Mouse (Mus musculus): ENCODE data around the gene Syne1. TPM values are rescaled to one million over a fixed set of nuclear protein-coding genes. Genes with fewer than 3 reads are reported as not detected.

Syne1 gene
- polyA plus RNA-seq, 1 experiment: 19.0 TPM

GRCm38 (mm10) chr10:5568991-5569390, 17.7 kb upstream of the Syne1 start:
- no peaks in the 10 kb centered on the region for H3K79me2 ChIP-seq (ENCODE audit: control insufficient read depth, insufficient read depth)
- H3K4me3 ChIP-seq: no peak overlapping the region
- TF ChIP-seq SRF (IDR thresholded peaks at IDR 0.05; ENCODE audit: control insufficient read depth, insufficient read length, low read depth) (no peak), MAX (IDR thresholded peaks at IDR 0.05; ENCODE audit: low read depth) (no peak), CEBPB (IDR thresholded peaks at IDR 0.05; ENCODE audit: insufficient read depth, poor library complexity, severe bottlenecking) (no peak), E2F4 (IDR thresholded peaks at IDR 0.05; ENCODE audit: insufficient read depth) (no peak), TCF3 (IDR thresholded peaks at IDR 0.05; ENCODE audit: insufficient read length, low read depth) (no peak), USF1 (IDR thresholded peaks at IDR 0.05; ENCODE audit: low read depth) (no peak), REST (IDR thresholded peaks at IDR 0.05; ENCODE audit: insufficient read depth, insufficient read length) (no peak), POLR2A (IDR thresholded peaks at IDR 0.05; ENCODE audit: insufficient read length, low read depth) (no peak), MYOG (IDR thresholded peaks at IDR 0.05; ENCODE audit: control insufficient read depth in 1 of 3, insufficient read depth in 1 of 3, insufficient read length in 2 of 3, low read depth in 2 of 3) (no peak), MYOD1 (IDR thresholded peaks at IDR 0.05; ENCODE audit: control insufficient read depth in 1 of 3, insufficient read length in 2 of 3, low read depth in 2 of 3) (no peak), TCF12 (IDR thresholded peaks at IDR 0.05; ENCODE audit: insufficient read depth, poor library complexity, severe bottlenecking) (no peak), POLR2AphosphoS2 (IDR thresholded peaks at IDR 0.05; ENCODE audit: insufficient read length, low read depth) (no peak)

GRCm38 (mm10) chr10:5561706-5562105, 10.4 kb upstream of the Syne1 start:
- no peak overlapping the region for H3K4me3 ChIP-seq
- no peaks in the 10 kb centered on the region for H3K27me3 ChIP-seq (ENCODE audit: control insufficient read depth, insufficient read depth, insufficient read length)
- TF ChIP-seq POLR2AphosphoS2 (IDR thresholded peaks at IDR 0.05; ENCODE audit: insufficient read length, low read depth) (no peak), TCF12 (IDR thresholded peaks at IDR 0.05; ENCODE audit: insufficient read depth, poor library complexity, severe bottlenecking) (no peak), TCF3 (IDR thresholded peaks at IDR 0.05; ENCODE audit: insufficient read length, low read depth) (no peak), MAX (IDR thresholded peaks at IDR 0.05; ENCODE audit: low read depth) (no peak), CEBPB (IDR thresholded peaks at IDR 0.05; ENCODE audit: insufficient read depth, poor library complexity, severe bottlenecking) (no peak), USF1 (IDR thresholded peaks at IDR 0.05; ENCODE audit: low read depth) (no peak), POLR2A (IDR thresholded peaks at IDR 0.05; ENCODE audit: insufficient read length, low read depth) (no peak), SRF (IDR thresholded peaks at IDR 0.05; ENCODE audit: control insufficient read depth, insufficient read length, low read depth) (no peak), MYOG (IDR thresholded peaks at IDR 0.05; ENCODE audit: control insufficient read depth in 1 of 3, insufficient read depth in 1 of 3, insufficient read length in 2 of 3, low read depth in 2 of 3) (no peak)
- H3ac ChIP-seq (ENCODE audit: control insufficient read depth, insufficient read length): no peak overlapping the region
- no peaks in the 10 kb centered on the region for H3K79me2 ChIP-seq (ENCODE audit: control insufficient read depth, insufficient read depth)
- H3K36me3 ChIP-seq (ENCODE audit: control insufficient read depth, insufficient read depth): no peaks in the 10 kb centered on the region
- H3K4me2 ChIP-seq (ENCODE audit: low read depth): no peak overlapping the region

More at GRCm38 (mm10) chr10:5568991-5569390, 17.7 kb upstream of the Syne1 start:
- Histone ChIP-seq H3ac (ENCODE audit: control insufficient read depth, insufficient read length) (no peak overlapping the region), H3K4me2 (ENCODE audit: low read depth) (no peak overlapping the region), H3K36me3 (ENCODE audit: control insufficient read depth, insufficient read depth) (no peaks in the 10 kb centered on the region), H3K27me3 (ENCODE audit: control insufficient read depth, insufficient read depth, insufficient read length) (no peaks in the 10 kb centered on the region)

GRCm38 (mm10) chr10:5560526-5560925, 9.2 kb upstream of the Syne1 start:
- Histone ChIP-seq H3K4me2 (ENCODE audit: low read depth) (no peak overlapping the region), H3K36me3 (ENCODE audit: control insufficient read depth, insufficient read depth) (no peaks in the 10 kb centered on the region), H3ac (ENCODE audit: control insufficient read depth, insufficient read length) (no peak overlapping the region), H3K4me3 (no peak overlapping the region), H3K79me2 (ENCODE audit: control insufficient read depth, insufficient read depth) (no peaks in the 10 kb centered on the region), H3K27me3 (ENCODE audit: control insufficient read depth, insufficient read depth, insufficient read length) (no peaks in the 10 kb centered on the region)
- no peak for TF ChIP-seq CEBPB (IDR thresholded peaks at IDR 0.05; ENCODE audit: insufficient read depth, poor library complexity, severe bottlenecking)
- TF ChIP-seq MAX (IDR thresholded peaks at IDR 0.05; ENCODE audit: low read depth): no peak
- TF ChIP-seq REST (IDR thresholded peaks at IDR 0.05; ENCODE audit: insufficient read depth, insufficient read length): no peak
- TF ChIP-seq POLR2AphosphoS2 (IDR thresholded peaks at IDR 0.05; ENCODE audit: insufficient read length, low read depth): no peak
- TF ChIP-seq MYOG (IDR thresholded peaks at IDR 0.05; ENCODE audit: control insufficient read depth in 1 of 3, insufficient read depth in 1 of 3, insufficient read length in 2 of 3, low read depth in 2 of 3): no peak
- no peak for TF ChIP-seq TCF3 (IDR thresholded peaks at IDR 0.05; ENCODE audit: insufficient read length, low read depth)
- TF ChIP-seq SRF (IDR thresholded peaks at IDR 0.05; ENCODE audit: control insufficient read depth, insufficient read length, low read depth): no peak
- no peak for TF ChIP-seq TCF12 (IDR thresholded peaks at IDR 0.05; ENCODE audit: insufficient read depth, poor library complexity, severe bottlenecking)
- no peak for TF ChIP-seq MYOD1 (IDR thresholded peaks at IDR 0.05; ENCODE audit: control insufficient read depth in 1 of 3, insufficient read length in 2 of 3, low read depth in 2 of 3)
- no peak for TF ChIP-seq USF1 (IDR thresholded peaks at IDR 0.05; ENCODE audit: low read depth)
- no peak for TF ChIP-seq E2F4 (IDR thresholded peaks at IDR 0.05; ENCODE audit: insufficient read depth)
- TF ChIP-seq POLR2A (IDR thresholded peaks at IDR 0.05; ENCODE audit: insufficient read length, low read depth): no peak

- Histone ChIP-seq H3K79me2 (ENCODE audit: control insufficient read depth, insufficient read depth) (no peaks in the 10 kb centered on the region), H3ac (ENCODE audit: control insufficient read depth, insufficient read length) (no peak overlapping the region), H3K36me3 (ENCODE audit: control insufficient read depth, insufficient read depth) (no peaks in the 10 kb centered on the region), H3K27me3 (ENCODE audit: control insufficient read depth, insufficient read depth, insufficient read length) (no peaks in the 10 kb centered on the region), H3K4me3 (no peak overlapping the region), H3K4me2 (ENCODE audit: low read depth) (no peak overlapping the region)
- TF ChIP-seq TCF3 (IDR thresholded peaks at IDR 0.05; ENCODE audit: insufficient read length, low read depth): no peak
These were observed 7.5 kb upstream of the Syne1 start for GRCm38 (mm10) chr10:5558808-5559207.

- peaks cover 5% of the 10 kb centered on the region for H3K27me3 ChIP-seq (ENCODE audit: control insufficient read depth, insufficient read depth, insufficient read length)
- TF ChIP-seq MYOD1 (IDR thresholded peaks at IDR 0.05; ENCODE audit: control insufficient read depth in 1 of 3, insufficient read length in 2 of 3, low read depth in 2 of 3) (no peak), POLR2AphosphoS2 (IDR thresholded peaks at IDR 0.05; ENCODE audit: insufficient read length, low read depth) (no peak), CEBPB (IDR thresholded peaks at IDR 0.05; ENCODE audit: insufficient read depth, poor library complexity, severe bottlenecking) (no peak), MYOG (IDR thresholded peaks at IDR 0.05; ENCODE audit: control insufficient read depth in 1 of 3, insufficient read depth in 1 of 3, insufficient read length in 2 of 3, low read depth in 2 of 3) (no peak), SRF (IDR thresholded peaks at IDR 0.05; ENCODE audit: control insufficient read depth, insufficient read length, low read depth) (no peak), TCF12 (IDR thresholded peaks at IDR 0.05; ENCODE audit: insufficient read depth, poor library complexity, severe bottlenecking) (no peak), E2F4 (IDR thresholded peaks at IDR 0.05; ENCODE audit: insufficient read depth) (no peak), REST (IDR thresholded peaks at IDR 0.05; ENCODE audit: insufficient read depth, insufficient read length) (no peak), USF1 (IDR thresholded peaks at IDR 0.05; ENCODE audit: low read depth) (no peak), POLR2A (IDR thresholded peaks at IDR 0.05; ENCODE audit: insufficient read length, low read depth) (no peak), MAX (IDR thresholded peaks at IDR 0.05; ENCODE audit: low read depth) (no peak), TCF3 (IDR thresholded peaks at IDR 0.05; ENCODE audit: insufficient read length, low read depth) (no peak)
- no peaks in the 10 kb centered on the region for H3K36me3 ChIP-seq (ENCODE audit: control insufficient read depth, insufficient read depth)
- H3K4me2 ChIP-seq (ENCODE audit: low read depth): no peak overlapping the region
- no peak overlapping the region for H3ac ChIP-seq (ENCODE audit: control insufficient read depth, insufficient read length)
- H3K4me3 ChIP-seq: no peak overlapping the region
- H3K79me2 ChIP-seq (ENCODE audit: control insufficient read depth, insufficient read depth): no peaks in the 10 kb centered on the region
These were observed 3.7 kb upstream of the Syne1 start for GRCm38 (mm10) chr10:5554941-5555340.

Measured in myocyte (in vitro differentiated cells).